Mouse (Mus musculus) bone marrow, adult 2 months (tissue): ENCODE results near the gene Tph1.

Experiments
- CTCF ChIP-seq: fragments of 200-500 bp; IDR thresholded peaks from 2 replicates; pipeline ENCODE4 v1.5.1; 2011; ENCODE audit warnings: low read length, control low read depth; ENCODE audit not compliant: control insufficient read depth, insufficient read depth
- POLR2A ChIP-seq: fragments of 200-500 bp; IDR thresholded peaks from 2 replicates; pipeline ENCODE4 v1.6.1; 2011; ENCODE audit warnings: low read depth, mild to moderate bottlenecking, control low read depth, low read length, borderline replicate concordance; ENCODE audit not compliant: control insufficient read depth

GRCm38 (mm10) chr7:46667256-46667655, 5.1 kb downstream of the Tph1 start:
- TF ChIP-seq POLR2A (no peak), CTCF (no peak)
